Mouse (Mus musculus) forebrain, embryonic 14.5 days (tissue): ENCODE results near the gene Pdxk. TPM values are rescaled to one million over a fixed set of nuclear protein-coding genes. Genes with fewer than 3 reads are reported as not detected.
"Not testable (repeated sequence)": the region's sequence is repeated elsewhere in the genome, so short reads cannot be mapped to it uniquely, and the experiment has no call there.

Experiments used
- ATAC-seq: fragments of 200-750 bp; cut with Nextera tagmentation; 2 replicates; pipeline ENCODE4 v1.8.0; 2017; ENCODE audit warnings: mild to moderate bottlenecking, moderate library complexity
- DNase-seq: peaks from one replicate; pipeline ENCODE4 v3.0.0-alpha.2; 2015; ENCODE audit warnings: low spot score
- H3K27ac ChIP-seq: fragments of 300-500 bp; sonication (generic); 2 replicates; pipeline ENCODE4 v1.5.1; 2014; ENCODE audit warnings: low read depth, mild to moderate bottlenecking, control low read depth, low read length, moderate library complexity
- H3K27me3 ChIP-seq: fragments of 300-500 bp; sonication (generic); replicated peaks from 2 replicates; pipeline ENCODE4 v1.6.1; 2014; ENCODE audit warnings: low read length, control low read depth, mixed read lengths; ENCODE audit not compliant: control insufficient read depth, insufficient read depth
- H3K36me3 ChIP-seq: fragments of 300-500 bp; sonication (generic); 2 replicates; pipeline ENCODE4 v1.6.1; 2014; ENCODE audit warnings: low read length, control low read depth; ENCODE audit not compliant: control insufficient read depth, insufficient read depth
- H3K4me1 ChIP-seq: fragments of 300-500 bp; sonication (generic); 2 replicates; pipeline ENCODE4 v1.6.1; 2014; ENCODE audit warnings: antibody characterized with exemption, low read length, control low read depth; ENCODE audit not compliant: control insufficient read depth, insufficient read depth
- H3K4me2 ChIP-seq: fragments of 300-500 bp; sonication (generic); 2 replicates; pipeline ENCODE4 v1.6.1; 2014; ENCODE audit warnings: mild to moderate bottlenecking, control low read depth, low read length
- H3K4me3 ChIP-seq: fragments of 300-500 bp; sonication (generic); 2 replicates; pipeline ENCODE4 v1.5.1; 2014; ENCODE audit warnings: low read depth, low read length, control low read depth
- H3K9ac ChIP-seq: fragments of 300-500 bp; sonication (generic); 2 replicates; pipeline ENCODE4 v1.6.1; 2014; ENCODE audit warnings: mild to moderate bottlenecking, low read length, control low read depth, moderate library complexity
- H3K9me3 ChIP-seq: fragments of 300-500 bp; sonication (generic); replicated peaks from 2 replicates; pipeline ENCODE4 v1.6.1; 2016; ENCODE audit warnings: low read length, control low read depth, mixed read lengths; ENCODE audit not compliant: control insufficient read depth
- WGBS: fragments of 180-500 bp; shearing (Covaris S2); extraction: QIAGEN DNeasy Blood & Tissue Kit; methylation state at CpG from one replicate; pipeline ENCODE4 v1.1.7; 2014; 5-methylcytosine and 5-hydroxymethylcytosine counted together
- polyA plus RNA-seq: library from polyadenylated mRNA; unstranded; fragments of >200 nt; fragmentation: Nextera tagmentation; extraction: Ambion mirVana; gene quantifications from 2 replicates; pipeline ENCODE4 v1.2.1, GENCODE M21; 2014

Gene Pdxk
- polyA plus RNA-seq, 1 experiment from 2014 or later = 8.1 TPM

DNA sequence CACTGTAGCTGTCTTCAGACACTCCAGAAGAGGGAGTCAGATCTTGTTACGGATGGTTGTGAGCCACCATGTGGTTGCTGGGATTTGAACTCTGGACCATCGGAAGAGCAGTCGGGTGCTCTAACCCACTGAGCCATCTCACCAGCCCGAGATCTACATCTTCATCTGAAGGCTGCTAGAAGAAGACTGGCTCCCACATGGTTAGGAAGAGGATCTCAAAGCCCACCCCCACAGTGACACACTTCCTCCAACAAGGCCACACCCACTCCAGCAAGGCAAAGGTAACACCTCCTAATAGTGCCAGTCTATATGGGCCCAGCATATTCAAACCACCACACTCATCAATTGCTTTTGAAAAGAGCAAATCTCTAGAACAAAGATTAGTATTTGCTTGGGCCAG, 49.8 kb downstream of the Pdxk start:
- H3K4me1 ChIP-seq, H3K9me3 ChIP-seq, H3K9ac ChIP-seq, H3K36me3 ChIP-seq, DNase-seq, H3K4me3 ChIP-seq, ATAC-seq, H3K27ac ChIP-seq, H3K27me3 ChIP-seq, H3K4me2 ChIP-seq: not testable (repeated sequence)
- 90% methylated on average over 3 of the region's 4 CpGs for WGBS

DNA sequence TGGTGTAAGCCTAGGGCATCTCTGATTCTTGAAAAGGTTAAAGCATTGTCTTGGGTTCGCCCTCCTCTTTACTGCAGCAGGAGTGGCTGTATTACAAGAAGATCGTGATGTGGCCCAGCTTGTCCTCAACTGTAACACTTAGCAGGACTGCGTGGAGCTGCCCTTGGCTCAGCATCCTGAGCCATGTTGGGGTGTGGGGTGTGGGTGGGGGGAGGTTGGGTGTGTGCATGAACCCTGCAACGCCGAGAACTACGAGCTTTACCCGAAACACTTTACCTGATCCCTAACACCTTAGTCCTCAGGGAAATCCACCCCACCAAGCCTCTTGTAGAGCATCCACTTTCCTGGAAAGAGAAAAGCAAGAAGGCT, 51.6 kb downstream of the Pdxk start:
- Histone ChIP-seq H3K36me3 (peaks cover 27% of the 10 kb centered on the region), H3K27me3 (no peaks in the 10 kb centered on the region), H3K9me3 (no peaks in the 10 kb centered on the region), H3K4me3 (peak overlapping the region; percentile 97), H3K4me1 (no peaks in the 10 kb centered on the region; the same call in 1 of the 2 replicates), H3K27ac (no peak overlapping the region), H3K9ac (peak overlapping the region; percentile 81), H3K4me2 (peak overlapping the region; percentile 85)
- ATAC-seq (peak; percentile 65), DNase-seq (no peak)
- 57% methylated on average over 7 of the region's 7 CpGs for WGBS

DNA sequence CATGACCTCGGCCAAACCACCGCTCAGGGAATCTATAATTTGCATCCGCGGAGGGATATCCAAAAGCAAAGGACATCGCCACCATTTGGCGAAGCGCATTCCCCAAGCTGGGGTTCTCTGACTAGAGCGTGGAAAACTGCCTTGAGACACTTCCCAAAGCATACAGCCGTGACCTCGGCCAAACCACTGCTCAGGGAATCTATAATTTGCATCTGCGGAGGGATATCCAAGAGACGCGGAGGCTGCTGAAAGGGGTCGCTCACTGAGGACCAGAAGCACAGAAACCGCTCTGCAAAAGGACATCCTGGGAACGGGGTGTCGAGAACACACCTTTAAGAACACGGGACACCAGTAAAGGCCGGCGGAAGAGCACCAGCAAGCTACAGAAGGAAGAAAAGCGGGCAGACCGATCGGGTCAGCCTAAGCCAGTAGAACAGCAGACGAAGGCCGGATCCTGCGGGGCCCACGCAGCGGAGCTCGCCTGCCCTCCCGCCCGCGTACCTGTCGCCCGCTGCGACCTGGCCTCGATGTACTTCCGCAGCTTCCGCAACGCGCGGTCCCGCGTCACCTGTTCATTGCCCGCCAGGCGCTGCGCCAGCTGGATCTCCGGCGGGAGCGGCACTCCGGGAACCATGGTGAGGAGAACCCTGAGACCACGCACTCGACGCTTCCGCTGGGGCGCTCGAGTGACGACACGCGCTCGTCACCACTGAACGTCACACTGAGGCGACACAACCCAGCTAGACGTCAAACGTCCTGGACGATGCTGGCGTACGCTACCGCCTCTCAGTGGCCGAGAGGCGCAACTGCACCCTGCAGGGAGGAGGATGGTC, 52.2 kb downstream of the Pdxk start, which contains the start of gene Rrp1:
Gene Rrp1, minus strand, starts transcription at position 725 of the 833 bp plus-strand sequence.
- under 1% methylated on average over 70 of the region's 70 CpGs for WGBS
- no peaks in the 10 kb centered on the region; the same call in 1 of the 2 replicates for H3K4me1 ChIP-seq

DNA sequence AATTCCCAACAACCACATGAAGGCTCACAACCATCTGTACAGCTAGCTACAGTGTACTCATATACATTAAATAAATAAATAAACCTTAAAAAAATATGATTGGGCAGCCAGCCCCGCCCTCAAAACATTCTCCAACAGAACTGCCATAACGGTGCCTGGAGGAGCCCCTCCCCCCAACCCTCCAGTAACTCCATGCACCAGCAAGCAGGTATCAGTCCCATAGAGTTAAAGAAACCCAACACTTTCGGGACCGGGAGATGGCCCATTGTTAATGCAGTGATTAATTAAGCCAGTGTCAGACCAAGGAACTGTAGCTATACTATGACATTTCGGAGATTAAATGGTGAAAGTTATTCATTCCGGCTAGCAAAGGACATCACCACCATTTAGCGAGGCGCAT, 52.9 kb downstream of the Pdxk start:
- H3K36me3 ChIP-seq = peaks cover 40% of the 10 kb centered on the region
- peak overlapping the region; percentile 78; the same call in 1 of the 2 replicates for H3K27ac ChIP-seq
- H3K27me3 ChIP-seq = no peaks in the 10 kb centered on the region
- no peak for DNase-seq
- peak overlapping the region; percentile 97 for H3K4me3 ChIP-seq
- WGBS = 15% methylated on average over 8 of the region's 8 CpGs
- no peaks in the 10 kb centered on the region; the same call in 1 of the 2 replicates for H3K4me1 ChIP-seq
- H3K9me3 ChIP-seq = no peaks in the 10 kb centered on the region
- H3K4me2 ChIP-seq = peak overlapping the region; percentile 85
- no peak for ATAC-seq
- peak overlapping the region; percentile 81 for H3K9ac ChIP-seq

More for the DNA sequence above, 52.2 kb downstream of the Pdxk start, which contains the start of gene Rrp1:
- peak; percentile 96 for ATAC-seq
- peak within 1 kb of the TSS; percentile 97 for H3K4me3 ChIP-seq
- H3K27ac ChIP-seq = peak within 1 kb of the TSS; percentile 78
- peak within 1 kb of the TSS; percentile 81 for H3K9ac ChIP-seq
- H3K9me3 ChIP-seq = no peaks in the 10 kb centered on the region
- no peaks in the 10 kb centered on the region for H3K27me3 ChIP-seq
- peak; percentile 97 for DNase-seq
- H3K36me3 ChIP-seq = peaks cover 33% of the 10 kb centered on the region
- peak within 1 kb of the TSS; percentile 85 for H3K4me2 ChIP-seq

DNA sequence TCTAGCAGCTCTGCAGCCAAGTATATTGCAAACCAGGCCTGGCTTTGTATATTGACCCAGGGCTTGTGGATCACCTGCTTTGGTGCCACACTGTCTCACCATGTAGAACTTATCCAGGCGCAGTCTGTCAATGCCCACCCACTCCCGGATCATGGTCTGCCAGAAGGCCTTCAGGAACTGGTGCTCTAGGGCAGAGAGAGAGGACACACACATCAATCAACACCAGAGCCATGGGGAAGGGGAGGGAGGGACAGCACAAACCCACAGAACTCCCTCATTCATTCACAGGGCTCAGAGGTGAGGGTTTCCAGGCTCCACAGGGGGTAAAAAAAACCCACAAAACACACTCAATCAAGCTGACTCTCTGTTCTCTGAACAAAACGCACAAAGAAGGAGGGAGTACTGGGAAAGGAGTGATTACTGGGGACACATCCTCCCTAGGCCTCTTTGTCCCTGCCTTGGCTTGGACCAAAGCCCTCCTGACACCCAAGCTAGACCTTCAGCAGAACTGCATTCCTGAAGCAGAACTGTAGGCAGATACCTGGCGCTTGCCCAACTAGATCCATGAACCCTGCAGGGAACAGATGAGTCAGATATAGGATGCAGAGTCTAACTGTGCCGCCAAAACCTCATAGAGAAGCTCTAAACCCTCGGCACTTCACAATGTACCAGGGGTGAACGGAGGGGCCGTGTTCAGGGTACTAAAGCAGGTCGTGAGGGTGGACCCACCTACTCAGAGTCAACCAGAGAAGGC, 55.6 kb downstream of the Pdxk start:
- H3K9ac ChIP-seq = no peak overlapping the region
- H3K4me2 ChIP-seq = no peak overlapping the region
- H3K4me3 ChIP-seq = no peak overlapping the region
- no peak for ATAC-seq
- H3K36me3 ChIP-seq = peaks cover 65% of the 10 kb centered on the region
- no peaks in the 10 kb centered on the region for H3K9me3 ChIP-seq
- H3K4me1 ChIP-seq = no peaks in the 10 kb centered on the region; the same call in 1 of the 2 replicates
- WGBS = 89% methylated on average over 9 of the region's 9 CpGs
- no peaks in the 10 kb centered on the region for H3K27me3 ChIP-seq
- DNase-seq = no peak
- no peak overlapping the region for H3K27ac ChIP-seq

DNA sequence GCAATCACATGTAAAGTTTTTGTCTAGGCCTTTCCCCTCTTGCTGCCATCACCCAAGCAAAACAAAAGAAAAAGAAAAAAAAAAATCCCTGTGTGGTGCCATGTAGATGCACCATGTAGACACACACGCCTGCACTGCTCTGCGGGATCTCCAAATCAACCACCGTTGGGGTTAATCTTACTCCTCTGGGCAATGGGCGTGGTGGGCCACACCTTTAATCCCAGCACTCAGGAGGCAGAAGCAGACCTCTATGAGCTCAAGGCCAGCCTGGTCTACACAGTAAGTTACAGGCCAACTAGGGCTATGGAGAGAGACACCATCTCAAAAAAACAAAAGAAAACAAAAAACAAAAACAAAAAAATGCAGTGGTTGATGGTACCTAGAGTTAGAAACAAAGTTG, 57.6 kb downstream of the Pdxk start:
- no peaks in the 10 kb centered on the region for H3K27me3 ChIP-seq
- peaks cover 85% of the 10 kb centered on the region for H3K36me3 ChIP-seq
- no peak for ATAC-seq
- no peak overlapping the region for H3K4me2 ChIP-seq
- H3K4me1 ChIP-seq = no peaks in the 10 kb centered on the region; the same call in 1 of the 2 replicates
- H3K4me3 ChIP-seq = no peak overlapping the region
- no peak overlapping the region for H3K9ac ChIP-seq
- H3K9me3 ChIP-seq = no peaks in the 10 kb centered on the region
- 94% methylated on average over 4 of the region's 4 CpGs for WGBS
- no peak overlapping the region for H3K27ac ChIP-seq
- no peak for DNase-seq

DNA sequence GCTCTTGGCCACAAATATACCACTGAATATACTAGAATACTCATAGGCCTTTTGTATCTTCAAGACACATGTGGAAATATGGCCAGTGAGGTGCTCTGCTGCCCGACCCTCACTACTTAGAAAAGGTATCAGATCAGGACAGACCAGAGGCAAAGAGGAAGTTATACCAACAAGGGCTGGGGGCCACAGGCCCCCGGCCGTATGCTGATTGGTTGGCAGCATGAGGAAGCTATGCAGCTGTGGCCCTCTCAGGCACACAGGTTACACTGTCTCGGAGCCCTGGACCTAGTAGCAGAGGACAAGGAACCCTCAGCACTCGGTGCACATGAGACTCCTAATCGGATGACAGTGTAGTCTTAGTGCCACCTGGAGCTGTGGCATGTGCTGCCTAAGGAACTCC, 58.6 kb downstream of the Pdxk start:
- Histone ChIP-seq H3K36me3 (peaks cover 95% of the 10 kb centered on the region), H3K9ac (no peak overlapping the region), H3K4me2 (no peak overlapping the region), H3K27me3 (no peaks in the 10 kb centered on the region), H3K9me3 (no peaks in the 10 kb centered on the region), H3K4me3 (no peak overlapping the region), H3K27ac (no peak overlapping the region), H3K4me1 (no peaks in the 10 kb centered on the region)
- DNase-seq (no peak), ATAC-seq (no peak)
- WGBS = 92% methylated on average over 6 of the region's 6 CpGs

DNA sequence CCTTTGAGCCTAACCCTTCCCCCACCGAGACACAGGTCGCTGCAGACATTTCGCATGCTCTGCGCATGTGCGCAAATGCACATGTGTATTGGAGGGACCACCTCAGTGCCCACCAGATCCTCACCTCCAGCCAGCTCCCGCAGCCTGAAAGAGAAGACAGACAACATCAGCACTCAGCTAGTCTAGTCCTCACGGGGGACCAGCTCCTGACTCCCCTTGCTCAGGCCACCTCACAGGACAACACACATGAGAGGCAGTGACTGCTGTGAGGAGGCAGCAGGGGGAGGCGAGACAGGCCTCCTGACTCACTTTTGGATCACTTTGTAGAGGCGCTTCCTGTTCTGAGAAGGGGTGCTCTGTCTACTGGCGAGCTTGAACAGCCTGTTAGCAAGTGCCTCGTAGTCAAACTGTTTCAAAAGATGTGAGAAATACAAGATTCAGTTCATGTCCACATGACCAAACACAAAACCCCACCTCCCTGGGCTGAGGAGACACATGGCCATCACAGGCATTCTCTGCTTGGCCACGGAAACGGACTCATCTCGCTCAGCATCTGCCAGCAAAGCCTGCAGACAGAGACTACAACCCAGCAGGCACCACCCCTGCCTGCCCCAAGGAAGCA, 62.4 kb downstream of the Pdxk start:
- H3K27me3 ChIP-seq = no peaks in the 10 kb centered on the region
- DNase-seq = no peak
- no peak overlapping the region for H3K9ac ChIP-seq
- ATAC-seq = no peak
- no peaks in the 10 kb centered on the region for H3K9me3 ChIP-seq
- no peak overlapping the region for H3K4me2 ChIP-seq
- no peak overlapping the region for H3K27ac ChIP-seq
- no peaks in the 10 kb centered on the region for H3K4me1 ChIP-seq
- H3K4me3 ChIP-seq = no peak overlapping the region
- 95% methylated on average over 14 of the region's 14 CpGs for WGBS
- peaks cover 87% of the 10 kb centered on the region for H3K36me3 ChIP-seq
